Mouse (Mus musculus) limb, embryonic 12.5 days (tissue): ENCODE data around the gene Prorsd1. TPM values are rescaled to one million over a fixed set of nuclear protein-coding genes. Genes with fewer than 3 reads are reported as not detected.

Experiments used
- ATAC-seq: fragments of 200-750 bp; cut with Nextera tagmentation; 2 replicates; pipeline ENCODE4 v1.8.0; 2017; ENCODE audit warnings: low read depth, moderate TSS enrichment; ENCODE audit not compliant: insufficient number of reproducible peaks, insufficient read depth, low FRiP score, low TSS enrichment
- H3K27ac ChIP-seq: fragments of 300-500 bp; sonication (generic); 2 replicates; pipeline ENCODE4 v1.5.1; 2016; ENCODE audit warnings: mild to moderate bottlenecking, moderate library complexity
- H3K27me3 ChIP-seq: fragments of 300-500 bp; sonication (generic); 2 replicates; pipeline ENCODE4 v1.6.1; 2016; ENCODE audit warnings: mild to moderate bottlenecking, moderate library complexity
- H3K36me3 ChIP-seq: fragments of 300-500 bp; sonication (generic); 2 replicates; pipeline ENCODE4 v1.6.1; 2016; ENCODE audit warnings: mild to moderate bottlenecking, moderate library complexity
- H3K4me1 ChIP-seq: fragments of 300-500 bp; sonication (generic); replicated peaks from 2 replicates; pipeline ENCODE4 v1.6.1; 2016
- H3K4me2 ChIP-seq: fragments of 300-500 bp; sonication (generic); 2 replicates; pipeline ENCODE4 v1.6.1; 2016; ENCODE audit warnings: mild to moderate bottlenecking, moderate library complexity
- H3K4me3 ChIP-seq: fragments of 300-500 bp; sonication (generic); replicated peaks from 2 replicates; pipeline ENCODE4 v1.5.1; 2016; ENCODE audit warnings: mild to moderate bottlenecking
- H3K9ac ChIP-seq: fragments of 300-500 bp; sonication (generic); replicated peaks from 2 replicates; pipeline ENCODE4 v1.6.1; 2016; ENCODE audit warnings: mild to moderate bottlenecking, moderate library complexity
- H3K9me3 ChIP-seq: fragments of 300-500 bp; sonication (generic); 2 replicates; pipeline ENCODE4 v1.6.1; 2016; ENCODE audit warnings: mild to moderate bottlenecking, moderate library complexity
- WGBS: fragments of 180-500 bp; shearing (Covaris S2); methylation state at CpG from one replicate; pipeline ENCODE4 v1.1.7; 2016; 5-methylcytosine and 5-hydroxymethylcytosine counted together
- polyA plus RNA-seq: library from polyadenylated mRNA; unstranded; fragments of >200 nt; fragmentation: Nextera tagmentation; extraction: Ambion mirVana; gene quantifications from 2 replicates; pipeline ENCODE4 v1.2.1, GENCODE M21; 2016

Gene Prorsd1
- polyA plus RNA-seq, 1 experiment from 2014 or later: 26.1 TPM

- 79% methylated on average over 3 of the region's 3 CpGs for WGBS
- Histone ChIP-seq H3K9ac (no peak overlapping the region), H3K27ac (no peak overlapping the region), H3K27me3 (no peaks in the 10 kb centered on the region), H3K36me3 (peaks cover 42% of the 10 kb centered on the region), H3K4me3 (no peak overlapping the region), H3K9me3 (no peaks in the 10 kb centered on the region), H3K4me1 (no peaks in the 10 kb centered on the region), H3K4me2 (no peak overlapping the region)
- ATAC-seq: no peak
Observed at GRCm38 (mm10) chr11:29496962-29497361, 17.9 kb downstream of the Prorsd1 start.

- Histone ChIP-seq H3K36me3 (peaks cover 46% of the 10 kb centered on the region), H3K9ac (no peak overlapping the region)
- 97% methylated on average over 1 of the region's 1 CpGs for WGBS
Observed at GRCm38 (mm10) chr11:29493135-29493534, 21.7 kb downstream of the Prorsd1 start.

GRCm38 (mm10) chr11:29474676-29475075 is 40.2 kb downstream of the Prorsd1 start:
- Histone ChIP-seq H3K4me1 (no peaks in the 10 kb centered on the region), H3K9me3 (no peaks in the 10 kb centered on the region), H3K27ac (no peak overlapping the region), H3K36me3 (peaks cover 41% of the 10 kb centered on the region), H3K4me3 (no peak overlapping the region), H3K9ac (no peak overlapping the region), H3K4me2 (no peak overlapping the region), H3K27me3 (no peaks in the 10 kb centered on the region)
- ATAC-seq: no peak

More at GRCm38 (mm10) chr11:29493135-29493534, 21.7 kb downstream of the Prorsd1 start:
- Histone ChIP-seq H3K4me3 (no peak overlapping the region), H3K27ac (no peak overlapping the region), H3K9me3 (no peaks in the 10 kb centered on the region), H3K4me2 (no peak overlapping the region), H3K4me1 (no peaks in the 10 kb centered on the region), H3K27me3 (no peaks in the 10 kb centered on the region)
- ATAC-seq: no peak

Other genes with a start within 250 kb of the Prorsd1 start
- 61.5 and 72.2 TPM in 2 replicates for gene Ccdc88a, start 141.4 kb downstream of the Prorsd1 start, polyA plus RNA-seq
- 54.1 and 55.0 TPM in 2 replicates for gene Mtif2, start 11.4 kb upstream of the Prorsd1 start, polyA plus RNA-seq
- gene Clhc1, start 32.9 kb upstream of the Prorsd1 start, polyA plus RNA-seq: 0.13 and 0.31 TPM in 2 replicates
- 1,191 and 1,223 TPM in 2 replicates for gene Rps27a, start 33.1 kb upstream of the Prorsd1 start, polyA plus RNA-seq
- gene Rtn4, start 177.9 kb upstream of the Prorsd1 start, polyA plus RNA-seq: 65.6 and 79.6 TPM in 2 replicates